9 mouse cellular contexts compared by ENCODE assay signal in genomic region chr2:170127523-170127922, GRCm38 (mm10). TPM values are rescaled to one million over a fixed set of nuclear protein-coding genes. Genes with fewer than 3 reads are reported as not detected.
DNase-seq lines count a peak whose midpoint lies in the region; ATAC-seq and TF ChIP-seq lines count a peak whose summit lies in the region.
"Had no signal": no experiment of that assay in that cellular context is flagged by ENCODE, and none has a peak within 500 bp of the region (broad histone marks: within the 10 kb centered on the region; RNA-seq: fewer than 3 reads in every experiment).

No protein-coding gene starts in this region.

- no peaks in the 10 kb centered on the region for H3K9me3 ChIP-seq in lung, embryonic 15.5 days
- no peaks in the 10 kb centered on the region for H3K9me3 ChIP-seq in liver, postnatal 0 days (ENCODE audit: low read length)

- intact Hi-C loops in gastrocnemius, adult 2 months (cut with DNase I) = no loop called here

- no peak overlapping the region for H3K9ac ChIP-seq in lung, embryonic 15.5 days
- H3K9ac ChIP-seq in liver, postnatal 0 days (replicated peaks) = 0 out of 2 replicates have a peak overlapping the region, but pooled peaks have one; percentile 28

- TF ChIP-seq EP300 in liver, postnatal 0 days (IDR thresholded peaks at IDR 0.05; ENCODE audit: low read depth) = no peak

- 0 out of 2 replicates have a peak overlapping the region, but pooled peaks have one; percentile 3 for H3K4me2 ChIP-seq in lung, embryonic 15.5 days
- H3K4me2 ChIP-seq in liver, postnatal 0 days (ENCODE audit: low read depth, low read length) = peak overlapping the region; percentile 73

- peaks cover 33% of the 10 kb centered on the region for H3K4me1 ChIP-seq in lung, embryonic 15.5 days
- peaks cover 53% of the 10 kb centered on the region for H3K4me1 ChIP-seq in liver, postnatal 0 days (ENCODE audit: insufficient read depth)

- peak overlapping the region; percentile 95 for H3K4me3 ChIP-seq in gastrocnemius, adult 2 months
- no peak overlapping the region for H3K4me3 ChIP-seq in lung, embryonic 15.5 days
- no peak overlapping the region for H3K4me3 ChIP-seq in liver, postnatal 0 days (ENCODE audit: low read depth, low read length)

- no peak for ATAC-seq in lung, embryonic 15.5 days (ENCODE audit: borderline replicate concordance, extremely low read depth, low FRiP score, low TSS enrichment)
- peak; percentile 6 for ATAC-seq in activated CD4-positive, CD25-positive, alpha-beta regulatory T cell, adult 4 months
- no peak for ATAC-seq in liver, postnatal 0 days
- ATAC-seq in erythroid progenitor cell, adult 5-6 weeks (replicated peaks; ENCODE audit: low FRiP score, poor library complexity, severe bottlenecking) = no peak

- DNase-seq in gastrocnemius, adult 2 months = peak; percentile 13
- no peak for DNase-seq in gastrocnemius, adult 8-10 months (ENCODE audit: low spot score in 2 of 2)
- no peak for DNase-seq in lung, postnatal 36 days
- DNase-seq in liver, postnatal 0 days = no peak
- no peak for DNase-seq in cerebellum, postnatal 25 days
- DNase-seq: cerebellum, postnatal 10 days had no signal

- 58% methylated on average over 3 of the region's 3 CpGs for WGBS in lung, embryonic 15.5 days
- WGBS in liver, postnatal 0 days (ENCODE audit: insufficient replicate concordance) = 35% methylated on average over 3 of the region's 3 CpGs

- H3K36me3 ChIP-seq in lung, embryonic 15.5 days = peaks cover 10% of the 10 kb centered on the region
- peaks cover 9% of the 10 kb centered on the region for H3K36me3 ChIP-seq in liver, postnatal 0 days (replicated peaks; ENCODE audit: insufficient read depth, low read length)

- H3K27ac ChIP-seq in gastrocnemius, adult 2 months = peak overlapping the region; percentile 93
- H3K27ac ChIP-seq in lung, embryonic 15.5 days = no peak overlapping the region
- peak overlapping the region; percentile 55; the same call in 1 of the 2 replicates for H3K27ac ChIP-seq in liver, postnatal 0 days (ENCODE audit: low read depth)

- no peaks in the 10 kb centered on the region for H3K27me3 ChIP-seq in lung, embryonic 15.5 days
- no peaks in the 10 kb centered on the region for H3K27me3 ChIP-seq in liver, postnatal 0 days (ENCODE audit: insufficient read depth, low read length)

- no peak for TF ChIP-seq CTCF in gastrocnemius, adult 2 months (IDR thresholded peaks at IDR 0.05)
- no peak for TF ChIP-seq CTCF in liver, postnatal 0 days (IDR thresholded peaks at IDR 0.05; ENCODE audit: low read depth)

RNA-seq across cellular contexts. Expression of gene Zfp217, which starts 20.4 kb away (rescaled TPM):
- total RNA-seq in gastrocnemius, adult 2 months (2021) = 1 to 10 TPM; 5.6 to 8.1 TPM
- 1 to 10 TPM; 5.9 to 7.5 (median 6.7) TPM for total RNA-seq in gastrocnemius, adult 8-10 months (2022)
- 5.0 and 5.1 TPM in 2 replicates for polyA plus RNA-seq in lung, embryonic 15.5 days (2015; fragmentation: Nextera tagmentation; extraction: Ambion mirVana)
- polyA plus RNA-seq in activated CD4-positive, CD25-positive, alpha-beta regulatory T cell, adult 4 months (2017; shearing (Covaris generic)) = 10 to 100 TPM in 1 of 2 experiments, 1 to 10 TPM in 1; 9.1 to 10.4 TPM
- polyA plus RNA-seq in liver, postnatal 0 days (2015; fragmentation: Nextera tagmentation; extraction: Ambion mirVana) = 2.1 and 2.4 TPM in 2 replicates
- 19.7 and 20.9 TPM in 2 replicates for total RNA-seq in erythroid progenitor cell, adult 5-6 weeks (2015; ENCODE audit: low replicate concordance)
- total RNA-seq in erythroid progenitor cell, adult 5-6 weeks (2017; ENCODE audit: low replicate concordance) = 25.7 and 33.9 TPM in 2 replicates
